Mouse (Mus musculus) spleen, postnatal 0 days (tissue): ENCODE data around the gene Olfr695. TPM values are rescaled to one million over a fixed set of nuclear protein-coding genes. Genes with fewer than 3 reads are reported as not detected.

Experiments used
- polyA plus RNA-seq: library from polyadenylated mRNA; unstranded; fragments of >200 nt; fragmentation: Nextera tagmentation; extraction: Ambion mirVana; gene quantifications from 2 replicates; pipeline ENCODE4 v1.2.1, GENCODE M21; 2015

The Olfr695 gene
- polyA plus RNA-seq = not detected in 2 replicates

DNA sequence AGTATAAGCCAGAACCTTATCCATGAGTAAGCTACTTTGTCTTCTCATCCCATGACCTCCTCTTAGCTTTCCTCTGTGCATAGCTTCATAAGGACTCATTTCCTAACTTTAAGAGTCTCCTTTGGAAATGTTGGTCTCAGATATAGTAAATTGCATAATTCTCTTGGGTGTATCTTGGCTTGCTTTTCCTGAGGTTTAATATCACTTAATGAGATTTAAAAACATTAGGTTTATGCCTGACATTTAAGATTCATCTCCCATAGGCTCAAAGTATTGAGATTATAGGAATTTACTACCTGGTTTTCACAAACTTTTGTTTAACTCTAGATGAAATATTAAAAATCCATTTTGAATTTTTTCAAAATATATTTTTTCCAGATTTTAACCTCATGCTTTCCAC, at the start of gene Olfr695:
Gene Olfr695 (minus strand): TSS at position 101 of the 400 bp plus-strand sequence.

GRCm38 (mm10) chr7:106755297-106755696, 39.1 kb upstream of the Olfr695 start, which contains the start of gene Olfr698:
TSS of gene Olfr698 (minus strand) at chr7:106755397.

GRCm38 (mm10) chr7:106742343-106742742, 26.1 kb upstream of the Olfr695 start, which contains the start of gene Olfr697:
TSS of gene Olfr697 (minus strand) at chr7:106742443.

GRCm38 (mm10) chr7:106691714-106692113, 24.5 kb downstream of the Olfr695 start, which contains the start of gene Olfr694:
TSS of gene Olfr694 (minus strand) at chr7:106691814.

GRCm38 (mm10) chr7:106680484-106680883, 35.7 kb downstream of the Olfr695 start, which contains the start of gene Olfr693:
TSS of gene Olfr693 (minus strand) at chr7:106680584.

Other genes starting within 250 kb of the Olfr695 start
- gene Olfr693, start 35.8 kb downstream of the Olfr695 start, polyA plus RNA-seq = not detected in 2 replicates
- not detected in 2 replicates for gene Olfr694, start 24.6 kb downstream of the Olfr695 start, polyA plus RNA-seq
- not detected in 2 replicates for gene Olfr697, start 26.0 kb upstream of the Olfr695 start, polyA plus RNA-seq
- gene Olfr698, start 39.0 kb upstream of the Olfr695 start, polyA plus RNA-seq = not detected in 2 replicates
- not detected in 2 replicates for gene Olfr699, start 76.8 kb upstream of the Olfr695 start, polyA plus RNA-seq
- gene Olfr700, start 92.4 kb upstream of the Olfr695 start, polyA plus RNA-seq = not detected in 2 replicates
- gene Olfr701, start 97.7 kb upstream of the Olfr695 start, polyA plus RNA-seq = 0.04 TPM in 1 of 2 replicates, not detected in the other
- gene Olfr702, start 117.5 kb upstream of the Olfr695 start, polyA plus RNA-seq = not detected in 2 replicates
- not detected in 2 replicates for gene Olfr703, start 127.0 kb upstream of the Olfr695 start, polyA plus RNA-seq
- gene Olfr704, start 146.8 kb upstream of the Olfr695 start, polyA plus RNA-seq = not detected in 2 replicates
- not detected in 2 replicates for gene Olfr705, start 160.5 kb upstream of the Olfr695 start, polyA plus RNA-seq
- gene Olfr706, start 171.8 kb upstream of the Olfr695 start, polyA plus RNA-seq = not detected in 2 replicates
- gene Olfr707, start 184.8 kb upstream of the Olfr695 start, polyA plus RNA-seq = not detected in 2 replicates
- not detected in 2 replicates for gene Olfr1532-ps1, start 191.6 kb upstream of the Olfr695 start, polyA plus RNA-seq
- not detected in 2 replicates for gene Olfr709-ps1, start 215.8 kb upstream of the Olfr695 start, polyA plus RNA-seq
- gene Olfr710, start 231.9 kb upstream of the Olfr695 start, polyA plus RNA-seq = not detected in 2 replicates
- not detected in 2 replicates for gene Olfr6, start 247.5 kb upstream of the Olfr695 start, polyA plus RNA-seq